Mouse (Mus musculus) gastrocnemius, adult 2 months (tissue): ENCODE measurements around the gene Ints13. TPM values are rescaled to one million over a fixed set of nuclear protein-coding genes. Genes with fewer than 3 reads are reported as not detected.

Experiments used
- DNase-seq: peaks from one replicate; pipeline ENCODE4 v3.0.0; 2022
- H3K27ac ChIP-seq: fragments of 200-600 bp; 2 replicates; pipeline ENCODE4 v1.8.1; 2022; ENCODE audit warnings: mild to moderate bottlenecking
- H3K4me3 ChIP-seq: fragments of 200-600 bp; 2 replicates; pipeline ENCODE4 v1.8.1; 2022; ENCODE audit warnings: mild to moderate bottlenecking, moderate library complexity
- CTCF ChIP-seq: fragments of 200-600 bp; IDR thresholded peaks from 2 replicates; pipeline ENCODE4 v1.8.1; 2022; ENCODE audit warnings: antibody characterized with exemption, mild to moderate bottlenecking, moderate library complexity
- intact Hi-C: fragments of 180-260 bp; cut with DNase I; formaldehyde crosslinking; loops from one replicate; pipeline ENCODE4 v1.15.1; 2025
- total RNA-seq, 2 experiments: library from RNA; stranded (reverse); gene quantifications; 2 replicates each; pipeline ENCODE4 v1.2.3; 2021

Ints13 gene
- total RNA-seq, 2 experiments from 2014 or later, result 14.4 to 18.8 TPM

DNA sequence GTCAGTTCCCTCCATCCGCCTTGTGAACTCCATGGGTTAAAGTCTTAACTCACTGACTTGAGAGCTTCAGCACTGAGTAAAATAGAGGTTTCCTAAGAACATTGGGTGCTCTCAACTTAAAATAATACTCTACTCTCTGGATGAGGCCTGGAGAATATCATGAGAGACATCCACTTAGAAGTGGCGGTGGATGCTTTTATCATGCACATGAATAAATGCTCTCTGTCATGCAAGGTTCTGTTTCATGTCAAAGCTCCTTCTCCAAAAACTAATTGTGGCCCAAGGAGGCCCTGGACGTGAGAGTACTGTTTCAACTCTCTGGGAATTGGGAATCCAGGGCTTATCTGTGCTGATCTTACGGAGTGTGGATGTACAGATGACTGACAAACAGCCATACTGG, 40.5 kb downstream of the Ints13 start:
- Histone ChIP-seq H3K4me3 (no peak overlapping the region), H3K27ac (no peak overlapping the region)
- DNase-seq, result no peak
- intact Hi-C loops, result no loop called here
- TF ChIP-seq CTCF, result no peak

DNA sequence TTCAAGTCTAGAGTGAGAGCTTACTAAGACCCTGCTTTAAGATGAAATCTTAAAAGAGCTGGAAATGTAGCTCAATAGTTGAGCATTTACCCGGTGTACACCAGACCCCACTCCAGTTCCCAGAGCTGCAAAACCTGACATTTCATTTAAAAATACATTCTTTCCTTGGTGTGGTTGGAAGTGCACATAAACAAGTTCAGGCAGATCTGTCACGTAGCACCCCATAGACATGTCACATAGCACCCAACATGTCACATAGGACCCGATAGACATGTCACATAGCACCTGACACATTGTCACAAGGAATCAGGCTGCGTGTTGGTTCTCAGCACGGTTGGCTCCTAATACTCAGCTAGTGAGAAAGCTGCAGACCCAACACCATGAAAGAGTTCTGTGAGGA, 42.1 kb downstream of the Ints13 start:
- DNase-seq, result no peak
- TF ChIP-seq CTCF, result no peak
- intact Hi-C loops, result no loop called here
- Histone ChIP-seq H3K27ac (no peak overlapping the region), H3K4me3 (no peak overlapping the region)

DNA sequence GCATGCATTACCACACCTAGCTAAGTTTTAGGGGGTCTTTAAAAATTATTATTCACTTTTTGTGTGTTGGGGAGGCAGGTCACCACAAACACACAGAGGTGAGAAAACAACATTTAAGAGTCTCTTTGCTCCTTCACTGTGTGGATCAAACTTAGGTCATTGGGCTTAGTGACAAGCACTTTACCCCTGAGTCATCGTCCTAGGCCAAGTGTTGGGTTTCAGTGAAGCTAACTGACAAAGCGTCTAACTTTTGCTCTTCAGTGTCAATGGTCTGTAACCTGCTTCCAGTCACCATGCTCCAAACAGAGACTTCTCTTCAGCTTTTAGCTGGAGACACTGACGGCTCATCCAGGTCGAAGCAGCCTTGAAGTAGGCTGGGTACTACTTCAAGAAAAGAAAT, 44.5 kb downstream of the Ints13 start:
- intact Hi-C loops, result no loop called here
- Histone ChIP-seq H3K4me3 (no peak overlapping the region), H3K27ac (no peak overlapping the region)
- no peak for DNase-seq
- no peak for TF ChIP-seq CTCF

DNA sequence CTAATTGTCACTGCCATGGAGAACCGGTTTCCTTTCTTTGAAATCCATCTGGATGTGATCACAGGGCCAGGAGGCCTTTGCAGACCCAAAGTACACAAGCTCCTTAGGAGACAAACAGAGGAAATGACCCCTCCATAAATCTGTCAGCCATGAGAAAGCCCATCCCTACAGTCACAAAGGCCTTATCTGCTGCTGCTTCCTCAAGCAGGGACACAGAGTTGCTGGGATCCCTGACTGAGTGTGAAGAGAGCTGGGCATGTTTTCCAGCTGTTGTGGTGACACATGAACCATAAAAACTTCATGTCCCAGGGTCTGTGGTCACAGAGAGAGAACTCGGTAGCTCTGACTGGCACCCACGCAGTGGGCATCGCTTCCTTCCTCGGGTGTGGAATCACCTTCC, 46.9 kb downstream of the Ints13 start:
- H3K27ac ChIP-seq, result no peak overlapping the region
- intact Hi-C loops, result no loop called here
- H3K4me3 ChIP-seq, result no peak overlapping the region
- DNase-seq, result no peak
- no peak for TF ChIP-seq CTCF

DNA sequence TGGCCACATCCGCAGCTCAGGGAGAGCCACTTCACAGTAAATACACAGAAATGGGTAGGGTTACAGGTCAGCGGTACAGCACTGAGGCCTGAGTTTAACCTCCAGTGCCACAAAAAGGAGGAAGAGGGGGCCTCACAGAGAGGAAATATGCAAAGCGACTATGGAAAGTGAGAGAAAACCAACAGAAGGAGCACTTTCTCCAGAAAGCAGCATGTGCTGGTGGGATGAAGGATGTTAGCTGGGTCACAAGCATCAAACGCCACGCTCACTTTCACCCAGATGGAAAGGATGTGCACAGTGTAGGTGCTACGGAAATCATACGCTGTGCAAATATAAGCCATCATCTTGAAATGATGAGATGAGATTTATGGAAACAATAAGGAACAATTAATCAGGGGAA, 47.3 kb downstream of the Ints13 start:
- intact Hi-C loops, result no loop called here
- no peak for DNase-seq

DNA sequence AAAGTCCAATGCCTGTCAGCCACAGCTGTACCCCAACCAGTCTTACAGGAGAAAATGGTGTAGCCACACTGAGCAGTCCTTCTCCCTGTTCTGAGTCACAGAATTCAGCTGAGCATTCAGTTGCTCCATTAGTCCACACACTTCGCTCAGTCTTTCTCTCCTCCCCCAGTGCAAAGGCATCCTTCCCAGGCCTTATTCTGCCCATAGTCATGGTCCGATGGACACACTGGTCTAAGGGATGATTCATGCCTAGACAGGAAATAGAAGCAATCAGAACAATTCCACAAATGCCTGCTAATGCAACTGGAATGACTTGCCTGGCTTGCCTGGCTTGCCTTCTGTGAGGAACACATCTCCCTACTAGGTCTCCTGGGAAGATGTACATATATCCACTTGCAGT, 50.1 kb downstream of the Ints13 start:
- no peak for DNase-seq
- Histone ChIP-seq H3K27ac (no peak overlapping the region), H3K4me3 (no peak overlapping the region)
- intact Hi-C loops, result no loop called here
- TF ChIP-seq CTCF, result no peak

More for the DNA sequence above, 47.3 kb downstream of the Ints13 start:
- TF ChIP-seq CTCF, result no peak
- Histone ChIP-seq H3K4me3 (no peak overlapping the region), H3K27ac (no peak overlapping the region)

DNA sequence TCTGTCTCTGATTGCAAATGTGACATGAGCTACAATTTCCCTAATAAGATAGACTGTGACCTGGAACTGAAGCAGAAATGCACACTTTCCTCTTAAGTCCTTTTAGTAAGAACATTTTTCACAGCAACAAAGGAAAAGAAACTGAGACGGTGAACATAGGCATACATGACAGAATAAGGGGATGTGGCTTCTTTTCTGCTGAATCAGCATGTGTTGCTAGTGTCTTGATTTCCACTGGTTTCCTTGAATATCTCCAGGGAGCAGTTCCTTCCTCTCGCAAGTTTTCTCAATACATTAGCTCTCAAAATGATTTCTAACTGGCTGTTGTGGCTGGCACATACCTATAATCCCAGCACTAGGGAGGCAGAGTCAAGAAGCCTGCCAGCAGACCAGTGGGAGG, 52.1 kb downstream of the Ints13 start:
- Histone ChIP-seq H3K27ac (no peak overlapping the region), H3K4me3 (no peak overlapping the region)
- DNase-seq, result no peak
- TF ChIP-seq CTCF, result no peak
- intact Hi-C loops, result no loop called here

DNA sequence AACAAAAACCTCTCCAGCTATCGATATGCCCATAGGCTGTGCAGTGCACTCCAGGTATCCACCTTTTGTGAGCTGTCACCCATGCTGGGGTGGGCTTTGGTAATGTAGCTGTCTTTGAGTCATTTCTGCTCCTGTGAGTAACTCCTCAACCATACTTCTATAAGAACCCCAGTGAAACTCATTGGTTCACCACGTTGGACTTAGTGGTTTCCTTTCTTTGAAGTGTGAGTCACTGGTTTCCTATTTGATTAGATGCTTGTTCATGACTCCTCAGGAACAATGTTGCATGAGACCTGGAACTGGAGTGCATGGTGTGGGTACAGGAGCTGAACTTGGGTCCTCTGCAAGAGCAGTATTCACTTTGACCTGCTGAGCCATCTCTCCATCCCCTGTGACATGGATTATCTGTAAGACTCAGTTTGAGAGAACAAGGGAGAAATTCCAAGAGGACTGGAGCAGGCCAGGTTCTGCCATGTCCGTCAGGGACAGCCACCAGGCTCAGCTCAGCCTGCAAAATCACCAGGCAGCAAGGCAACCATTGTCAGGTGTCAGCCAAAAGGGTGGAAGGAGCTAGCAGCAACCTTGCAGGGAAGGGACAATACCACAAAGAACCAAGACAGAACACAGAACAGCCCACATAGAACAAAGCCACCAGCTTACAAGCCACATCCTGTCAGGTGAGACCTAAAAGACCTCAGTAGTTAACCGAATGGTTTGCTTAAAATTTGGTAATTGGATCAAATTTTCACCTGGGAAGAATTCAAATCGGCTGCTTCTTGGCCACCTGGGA, 56.0 kb downstream of the Ints13 start:
- Histone ChIP-seq H3K27ac (no peak overlapping the region), H3K4me3 (no peak overlapping the region)
- TF ChIP-seq CTCF, result no peak
- DNase-seq, result no peak
- intact Hi-C loops, result no loop called here

DNA sequence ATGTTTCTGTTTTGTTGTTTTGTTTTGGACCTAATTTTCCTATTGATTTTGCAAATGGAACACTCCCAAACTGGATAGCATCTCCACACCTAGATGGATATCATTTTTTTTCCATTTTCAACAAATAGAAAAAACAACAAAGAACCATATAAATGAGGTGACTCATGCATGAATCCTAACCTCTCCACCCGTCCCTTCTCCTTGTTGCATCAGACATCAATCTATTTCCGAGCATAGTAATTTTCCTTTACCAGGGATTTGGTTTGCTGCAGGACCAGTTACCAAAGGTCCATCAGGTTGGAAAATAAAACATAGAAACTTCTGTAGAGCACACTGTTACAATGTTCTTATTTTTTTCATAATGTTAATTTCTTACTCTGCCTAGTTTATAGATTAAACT, 58.6 kb downstream of the Ints13 start:
- DNase-seq, result no peak
- no peak for TF ChIP-seq CTCF
- Histone ChIP-seq H3K27ac (no peak overlapping the region), H3K4me3 (no peak overlapping the region)
- intact Hi-C loops, result no loop called here

DNA sequence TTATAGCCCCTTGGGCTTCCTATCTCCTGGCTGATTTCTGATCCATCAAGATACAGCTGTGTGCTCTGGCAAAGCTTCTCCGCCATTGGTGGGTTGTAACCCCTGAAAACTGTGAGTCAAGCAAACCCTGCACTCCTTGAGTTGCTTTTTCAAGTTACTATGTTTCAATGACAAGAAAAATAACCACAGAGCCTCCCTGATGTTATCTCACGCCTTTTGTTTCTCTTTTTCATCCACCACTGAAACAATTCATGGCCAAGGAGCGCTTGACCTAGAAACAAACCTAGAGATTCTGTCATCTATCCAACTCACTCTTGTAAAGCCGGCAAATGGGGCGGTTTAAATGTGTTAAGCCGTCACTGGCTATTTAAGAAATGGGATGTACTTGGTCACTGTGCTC, 61.7 kb downstream of the Ints13 start:
- intact Hi-C loops, result no loop called here
- no peak for DNase-seq
- TF ChIP-seq CTCF, result no peak
- Histone ChIP-seq H3K4me3 (no peak overlapping the region), H3K27ac (no peak overlapping the region)

DNA sequence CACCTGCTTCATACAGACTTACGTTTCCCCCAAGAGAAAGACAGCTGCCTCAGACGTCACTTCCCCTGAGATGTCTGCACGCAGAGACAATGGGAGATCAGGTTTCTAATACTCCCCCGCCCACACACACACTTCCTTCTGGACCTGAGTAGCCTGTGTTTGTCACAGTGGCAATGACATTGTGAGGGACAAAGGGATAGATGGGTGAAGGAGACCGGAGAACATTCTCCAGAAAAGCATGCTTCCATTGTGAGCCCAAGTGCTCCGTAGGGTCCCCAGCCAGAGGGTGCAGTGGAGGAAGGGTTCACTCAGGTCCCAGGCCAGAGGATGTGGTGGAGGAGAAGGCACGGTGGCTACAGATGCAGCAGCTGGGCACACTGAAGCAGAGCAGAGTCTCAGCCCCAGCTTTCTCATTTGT, 63.1 kb downstream of the Ints13 start:
- Histone ChIP-seq H3K27ac (no peak overlapping the region), H3K4me3 (no peak overlapping the region)
- TF ChIP-seq CTCF, result no peak
- intact Hi-C loops, result no loop called here
- DNase-seq, result no peak

DNA sequence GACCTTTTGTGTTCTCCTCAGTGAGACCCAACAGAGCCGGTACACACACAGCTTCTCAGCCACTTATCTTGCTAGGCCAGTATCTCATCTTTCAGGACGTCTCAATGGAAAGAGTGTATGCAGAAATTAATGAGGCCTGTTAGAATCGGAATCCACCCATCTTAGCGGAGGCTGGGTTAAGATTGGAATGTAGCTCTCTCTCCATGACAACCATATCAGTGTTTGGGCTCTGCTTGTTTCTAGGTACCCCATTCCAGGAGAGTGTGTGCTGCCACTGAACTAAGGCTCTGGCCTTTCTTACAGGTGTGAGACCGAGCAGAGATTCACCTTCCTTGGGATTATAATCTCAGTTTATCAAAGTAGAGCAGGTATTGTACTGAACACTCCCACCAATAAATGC, 63.7 kb downstream of the Ints13 start:
- H3K27ac ChIP-seq, result no peak overlapping the region
- H3K4me3 ChIP-seq, result no peak overlapping the region
- no peak for DNase-seq
- TF ChIP-seq CTCF, result no peak
- intact Hi-C loops, result no loop called here

DNA sequence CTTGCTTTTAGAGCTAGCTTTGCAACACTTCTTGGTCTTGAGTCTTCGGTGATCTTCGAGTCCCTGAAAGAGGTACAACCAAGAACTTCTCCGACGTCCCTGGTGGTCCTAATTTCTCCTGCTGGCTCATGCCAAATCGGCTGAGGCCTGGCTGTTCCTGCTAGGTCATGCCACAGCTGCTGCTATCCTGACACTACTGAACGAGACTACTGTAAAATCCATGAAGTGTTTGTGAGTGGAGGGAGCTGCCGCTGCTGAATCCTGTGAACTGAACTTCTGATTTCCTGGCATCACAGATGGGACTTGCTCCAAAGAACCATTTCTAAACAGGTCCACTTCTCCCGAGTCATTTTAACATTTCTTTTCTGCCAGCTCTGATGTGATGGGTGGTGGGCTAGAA, 64.3 kb downstream of the Ints13 start:
- Histone ChIP-seq H3K27ac (no peak overlapping the region), H3K4me3 (no peak overlapping the region)
- no peak for TF ChIP-seq CTCF
- no peak for DNase-seq
- intact Hi-C loops, result no loop called here

DNA sequence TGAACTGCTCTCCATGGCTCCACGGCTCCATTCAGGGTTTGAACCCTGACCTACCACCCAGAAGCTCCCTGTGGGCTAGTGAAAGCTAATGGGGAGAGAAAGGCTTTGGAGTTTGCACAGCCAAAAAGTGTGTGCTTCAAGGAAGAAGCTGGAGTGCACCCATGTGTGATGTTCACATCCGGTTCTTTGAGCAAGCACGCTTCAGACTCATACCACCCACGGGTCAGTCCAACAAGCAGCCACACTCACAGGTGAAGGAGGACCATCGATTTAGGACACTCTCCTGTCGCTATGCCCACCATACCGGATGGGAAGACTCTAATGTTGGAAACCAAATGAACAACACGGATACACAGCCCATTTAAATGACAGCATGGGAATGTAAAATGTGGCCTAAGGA, 66.1 kb downstream of the Ints13 start:
- no peak overlapping the region for H3K27ac ChIP-seq
- intact Hi-C loops, result no loop called here
- no peak overlapping the region for H3K4me3 ChIP-seq
- no peak for DNase-seq
- no peak for TF ChIP-seq CTCF
